Mouse (Mus musculus) embryo, embryonic 11.5 days (tissue): ENCODE results near the gene Dnah5.
A peak's percentile ranks its signal among the peaks of the same experiment; 100 is the strongest.
"Not testable (repeated sequence)": the region's sequence is repeated elsewhere in the genome, so short reads cannot be mapped to it uniquely, and the experiment has no call there.

Experiments used
- DNase-seq: peaks from one replicate; pipeline ENCODE4 v3.0.0-alpha.2; 2012; ENCODE audit warnings: low read depth, low spot score

The Dnah5 gene

GRCm38 (mm10) chr15:28307131-28307530 is 103.6 kb downstream of the Dnah5 start:
- no peak for DNase-seq

GRCm38 (mm10) chr15:28307884-28308283 is 104.3 kb downstream of the Dnah5 start:
- DNase-seq: no peak

GRCm38 (mm10) chr15:28310516-28310915 is 107.0 kb downstream of the Dnah5 start:
- no peak for DNase-seq

GRCm38 (mm10) chr15:28313451-28313850 is 109.9 kb downstream of the Dnah5 start:
- DNase-seq: no peak

GRCm38 (mm10) chr15:28315812-28316528 is 112.4 kb downstream of the Dnah5 start:
- DNase-seq: peak; percentile 43

GRCm38 (mm10) chr15:28322533-28322932 is 119.0 kb downstream of the Dnah5 start:
- DNase-seq: no peak

GRCm38 (mm10) chr15:28326985-28327384 is 123.4 kb downstream of the Dnah5 start:
- DNase-seq: no peak

GRCm38 (mm10) chr15:28327441-28327840 is 123.9 kb downstream of the Dnah5 start:
- no peak for DNase-seq

GRCm38 (mm10) chr15:28341151-28341550 is 137.6 kb downstream of the Dnah5 start:
- DNase-seq: no peak

GRCm38 (mm10) chr15:28367561-28367960 is 164.0 kb downstream of the Dnah5 start:
- no peak for DNase-seq

- no peak for DNase-seq
Measured at GRCm38 (mm10) chr15:28370431-28370830, 166.9 kb downstream of the Dnah5 start.

- DNase-seq: no peak
Measured at GRCm38 (mm10) chr15:28371506-28371905, 168.0 kb downstream of the Dnah5 start.

GRCm38 (mm10) chr15:28374394-28374793 is 170.8 kb downstream of the Dnah5 start:
- DNase-seq: no peak

- no peak for DNase-seq
Measured at GRCm38 (mm10) chr15:28380909-28381308, 177.4 kb downstream of the Dnah5 start.

GRCm38 (mm10) chr15:28393723-28394122 is 190.2 kb downstream of the Dnah5 start:
- not testable (repeated sequence) for DNase-seq

- no peak for DNase-seq
Measured at GRCm38 (mm10) chr15:28395481-28395880, 191.9 kb downstream of the Dnah5 start.

- DNase-seq: no peak
Measured at GRCm38 (mm10) chr15:28398472-28398871, 194.9 kb downstream of the Dnah5 start.

- DNase-seq: no peak
Measured at GRCm38 (mm10) chr15:28399258-28399657, 195.7 kb downstream of the Dnah5 start.

- no peak for DNase-seq
Measured at GRCm38 (mm10) chr15:28404630-28405029, 201.1 kb downstream of the Dnah5 start.

GRCm38 (mm10) chr15:28405136-28405535 is 201.6 kb downstream of the Dnah5 start:
- no peak for DNase-seq

GRCm38 (mm10) chr15:28439702-28440101 is 236.2 kb downstream of the Dnah5 start:
- no peak for DNase-seq

GRCm38 (mm10) chr15:28444494-28444893 is 240.9 kb downstream of the Dnah5 start:
- no peak for DNase-seq

- not testable (repeated sequence) for DNase-seq
Measured at GRCm38 (mm10) chr15:28461091-28461778, 257.7 kb downstream of the Dnah5 start.
